Mouse (Mus musculus): ENCODE results near the gene Coro7.

DNA sequence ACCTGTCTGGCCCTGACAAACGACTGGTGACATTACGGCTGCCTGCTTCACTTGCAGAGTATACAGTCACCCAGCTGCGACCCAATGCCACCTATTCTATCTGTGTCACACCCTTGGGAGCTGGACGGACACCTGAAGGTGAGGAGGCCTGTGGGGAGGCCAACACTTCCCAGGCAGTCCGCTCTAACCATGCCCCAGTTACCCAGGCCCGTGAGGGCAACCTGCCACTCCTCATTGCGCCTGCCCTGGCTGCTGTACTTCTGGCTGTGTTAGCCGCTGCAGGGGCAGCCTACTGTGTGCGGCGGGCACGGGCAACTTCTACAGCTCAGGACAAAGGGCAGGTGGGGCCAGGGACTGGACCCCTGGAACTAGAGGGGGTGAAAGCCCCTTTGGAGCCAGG lies 29.9 kb downstream of the Coro7 start:
- TF ChIP-seq CTCF (IDR thresholded peaks at IDR 0.05; ENCODE audit: low read depth) (no peak), EP300 (IDR thresholded peaks at IDR 0.05; ENCODE audit: low read depth) (no peak)
